Mouse (Mus musculus) embryo, embryonic 10 days (tissue): ENCODE measurements at regions not wholly inside any gene's neighbourhood (a gene's known extent, or its start where the extent isn't known, plus 50 kb on each side); places are given as distances from the start of the nearest gene placed in this dataset.
A peak's percentile ranks its signal among the peaks of the same experiment; 100 is the strongest.

Source experiments
- DNase-seq: peaks from one replicate; pipeline ENCODE4 v3.0.0-alpha.2; 2015; ENCODE audit warnings: low spot score

GRCm38 (mm10) chr10:115025950-115026349 lies 158.9 kb downstream of the Tph2 start:
- no peak for DNase-seq

- no peak for DNase-seq
These were observed 165.4 kb downstream of the Tph2 start for GRCm38 (mm10) chr10:115019443-115019842.

- peak; percentile 12 for DNase-seq
These were observed 171.3 kb downstream of the Tph2 start for GRCm38 (mm10) chr10:115013491-115014001.

GRCm38 (mm10) chr10:115012922-115013321 lies 171.9 kb downstream of the Tph2 start:
- no peak for DNase-seq

- no peak for DNase-seq
These were observed 172.5 kb downstream of the Tph2 start for GRCm38 (mm10) chr10:115012316-115012715.

GRCm38 (mm10) chr10:115011911-115012310 lies 172.9 kb downstream of the Tph2 start:
- no peak for DNase-seq

- DNase-seq: no peak
These were observed 188.4 kb downstream of the Tph2 start for GRCm38 (mm10) chr10:114996400-114996799.

GRCm38 (mm10) chr10:114995211-114995908 lies 189.5 kb downstream of the Tph2 start:
- no peak for DNase-seq

- DNase-seq: no peak
These were observed 186.5 kb upstream of the Trhde start for GRCm38 (mm10) chr10:114988453-114989226.

- no peak for DNase-seq
These were observed 170.3 kb upstream of the Trhde start for GRCm38 (mm10) chr10:114972364-114972763.

- DNase-seq: no peak
These were observed 161.5 kb upstream of the Trhde start for GRCm38 (mm10) chr10:114963656-114964055.

- no peak for DNase-seq
These were observed 155.8 kb upstream of the Trhde start for GRCm38 (mm10) chr10:114957909-114958308.

GRCm38 (mm10) chr10:114956257-114956656 lies 154.2 kb upstream of the Trhde start:
- no peak for DNase-seq

- no peak for DNase-seq
These were observed 153.5 kb upstream of the Trhde start for GRCm38 (mm10) chr10:114955608-114956007.

GRCm38 (mm10) chr10:114953358-114953757 lies 151.3 kb upstream of the Trhde start:
- no peak for DNase-seq

GRCm38 (mm10) chr10:114949194-114949593 lies 147.1 kb upstream of the Trhde start:
- DNase-seq: no peak

- DNase-seq: no peak
These were observed 122.6 kb upstream of the Trhde start for GRCm38 (mm10) chr10:114924746-114925145.

GRCm38 (mm10) chr10:114913971-114914370 lies 111.9 kb upstream of the Trhde start:
- DNase-seq: no peak

GRCm38 (mm10) chr10:114891916-114892315 lies 89.8 kb upstream of the Trhde start:
- no peak for DNase-seq

GRCm38 (mm10) chr10:114890726-114891430 lies 88.8 kb upstream of the Trhde start:
- DNase-seq: no peak

- no peak for DNase-seq
These were observed 69.1 kb upstream of the Trhde start for GRCm38 (mm10) chr10:114871201-114871600.

- no peak for DNase-seq
These were observed 55.1 kb upstream of the Trhde start for GRCm38 (mm10) chr10:114857166-114857565.

- DNase-seq: no peak
These were observed 50.6 kb upstream of the Trhde start for GRCm38 (mm10) chr10:114852688-114853087.
